Mouse (Mus musculus): ENCODE results near the gene Mlh1. TPM values are rescaled to one million over a fixed set of nuclear protein-coding genes. Genes with fewer than 3 reads are reported as not detected.
A peak's percentile ranks its signal among the peaks of the same experiment; 100 is the strongest.

Mlh1 gene
- total RNA-seq, 2 experiments from 2014 or later: 15.7 to 17.1 TPM

DNA sequence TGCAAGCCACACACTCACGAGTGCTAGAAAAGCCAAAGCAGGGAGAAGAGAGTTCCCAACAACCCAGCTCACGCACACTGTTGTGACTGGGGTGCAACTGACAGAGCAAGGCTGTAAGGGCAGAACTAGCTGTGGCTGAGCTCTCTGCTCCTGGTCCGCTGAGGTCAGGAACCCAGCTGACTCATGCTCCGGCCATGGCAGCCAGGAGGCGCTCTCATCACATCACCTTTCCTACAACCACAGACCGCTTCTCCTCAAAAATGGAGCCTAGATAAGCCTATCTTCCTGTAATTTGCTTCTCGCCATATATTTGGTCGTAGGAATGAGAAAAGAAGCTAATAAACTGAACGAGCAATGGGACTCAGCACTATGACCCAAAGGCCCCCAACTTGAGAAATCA lies 36.9 kb downstream of the Mlh1 start:
- DNase-seq (ENCODE audit: low spot score in 2 of 2): no peak
- peak; percentile 35 for TF ChIP-seq CTCF (conservative IDR thresholded peaks at IDR 0.05)
- no peak overlapping the region for H3K4me3 ChIP-seq
- no peak overlapping the region for H3K27ac ChIP-seq

DNA sequence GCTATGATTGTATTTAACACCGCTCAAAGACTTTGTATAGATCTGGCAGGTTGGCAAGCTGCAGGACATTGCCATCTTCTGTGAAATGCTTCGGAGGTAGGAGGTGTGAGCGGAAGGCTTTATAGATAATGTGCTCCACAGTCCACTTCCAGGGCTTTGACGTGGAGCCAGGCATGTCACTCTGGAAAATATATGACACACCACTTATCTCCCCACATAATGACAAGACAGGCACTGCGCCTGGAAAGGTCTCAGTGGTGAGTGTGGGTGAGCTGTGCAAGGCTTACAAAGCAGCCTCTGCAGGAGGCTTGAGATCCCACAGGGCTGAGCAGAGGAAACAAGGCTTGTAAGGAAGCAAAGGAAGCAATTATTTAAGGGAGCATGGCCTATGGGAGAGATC lies 43.1 kb downstream of the Mlh1 start:
- H3K27ac ChIP-seq: no peak overlapping the region
- no peak for TF ChIP-seq CTCF (conservative IDR thresholded peaks at IDR 0.05)
- DNase-seq (ENCODE audit: low spot score in 2 of 2): no peak
- H3K4me3 ChIP-seq: no peak overlapping the region

DNA sequence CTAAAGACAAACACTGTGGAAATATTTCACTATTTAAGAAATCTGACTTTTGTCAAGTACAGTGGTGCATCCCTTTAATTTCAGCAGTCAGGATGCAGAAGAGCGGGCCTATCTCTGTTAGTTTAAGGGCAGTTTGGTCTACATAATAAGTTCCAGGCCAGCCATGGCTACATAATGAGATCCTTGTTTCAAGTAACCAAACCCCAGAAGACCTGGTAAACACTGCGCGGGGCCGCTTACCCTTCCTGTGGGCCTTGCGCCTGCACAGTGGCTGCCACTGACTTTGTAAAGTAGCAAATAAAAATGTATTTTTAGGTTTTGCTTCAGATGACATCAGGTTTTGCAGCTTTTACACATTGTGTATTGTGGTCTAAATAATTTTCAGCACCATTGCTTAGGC lies 48.2 kb downstream of the Mlh1 start:
- Histone ChIP-seq H3K4me3 (no peak overlapping the region), H3K27ac (no peak overlapping the region)
- no peak for DNase-seq (ENCODE audit: low spot score in 2 of 2)
- no peak for TF ChIP-seq CTCF (conservative IDR thresholded peaks at IDR 0.05)

DNA sequence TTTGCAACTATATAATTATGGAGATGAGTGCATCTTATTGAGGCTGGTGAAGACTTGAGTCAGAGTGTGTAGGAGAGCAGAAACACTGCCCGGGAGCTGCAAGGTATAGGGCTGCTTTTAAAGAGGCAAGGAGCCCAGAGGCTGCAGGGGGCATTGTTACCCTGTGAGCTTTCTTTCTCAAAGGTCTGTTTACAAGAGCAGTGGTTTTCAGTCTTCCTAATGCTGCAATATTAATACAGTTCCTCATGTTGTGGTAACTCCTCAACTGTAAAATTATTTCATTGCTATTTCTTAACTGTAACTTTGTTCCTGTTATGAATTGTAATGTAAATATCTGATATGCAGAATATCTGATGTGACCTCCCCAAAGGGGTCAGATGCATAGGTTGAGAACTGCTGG lies 50.0 kb downstream of the Mlh1 start:
- no peak overlapping the region for H3K4me3 ChIP-seq
- no peak for DNase-seq (ENCODE audit: low spot score in 2 of 2)
- H3K27ac ChIP-seq: no peak overlapping the region
- TF ChIP-seq CTCF (conservative IDR thresholded peaks at IDR 0.05): no peak

DNA sequence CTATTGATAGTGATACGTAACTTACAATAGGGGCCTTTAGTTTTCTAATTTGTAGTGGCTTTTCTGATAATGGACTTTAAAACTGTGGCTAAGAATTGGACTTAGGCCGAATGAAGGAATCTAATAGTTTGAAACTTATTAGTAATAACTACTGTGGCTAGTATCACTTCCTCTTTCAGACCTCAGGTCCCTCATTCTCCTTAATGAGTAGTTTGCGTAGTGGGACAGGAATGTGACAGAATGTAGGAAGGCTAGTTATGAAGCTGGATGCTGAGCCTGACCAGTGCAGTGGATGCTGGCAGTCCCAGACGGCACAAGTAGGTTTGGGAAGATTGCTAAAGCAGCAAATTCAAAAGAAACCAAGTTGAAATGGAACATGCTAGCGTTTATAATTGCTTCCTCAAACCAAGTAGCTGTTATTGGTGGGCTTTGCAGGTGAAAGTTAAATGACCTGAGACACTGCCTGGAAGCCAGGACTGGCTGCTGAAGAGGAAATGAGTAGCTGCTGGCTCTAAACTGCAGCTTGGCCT lies 51.0 kb downstream of the Mlh1 start:
- DNase-seq (ENCODE audit: low spot score in 2 of 2): no peak
- no peak overlapping the region for H3K4me3 ChIP-seq
- no peak overlapping the region for H3K27ac ChIP-seq
- no peak for TF ChIP-seq CTCF (conservative IDR thresholded peaks at IDR 0.05)

DNA sequence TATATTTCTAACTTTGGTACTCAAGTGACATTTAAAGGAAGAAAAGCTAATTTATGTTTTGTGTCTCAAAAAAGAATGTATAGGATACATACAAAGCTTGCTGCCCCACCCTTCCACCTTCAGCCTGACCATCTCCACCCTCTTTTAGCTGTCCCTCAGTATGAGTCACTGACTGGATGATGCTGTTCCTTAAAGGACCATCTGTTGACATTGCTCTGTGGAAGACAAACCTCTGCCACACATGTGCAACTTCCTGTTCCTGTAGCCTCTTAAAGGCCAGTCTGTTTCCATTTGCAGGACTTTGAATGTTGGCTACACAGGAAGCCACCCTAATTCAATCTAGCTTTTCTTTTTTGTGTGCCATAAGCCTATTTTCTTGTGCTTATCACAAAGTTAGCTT lies 55.2 kb downstream of the Mlh1 start:
- DNase-seq (ENCODE audit: low spot score in 2 of 2): no peak
- Histone ChIP-seq H3K4me3 (no peak overlapping the region), H3K27ac (no peak overlapping the region)
- TF ChIP-seq CTCF (conservative IDR thresholded peaks at IDR 0.05): no peak

DNA sequence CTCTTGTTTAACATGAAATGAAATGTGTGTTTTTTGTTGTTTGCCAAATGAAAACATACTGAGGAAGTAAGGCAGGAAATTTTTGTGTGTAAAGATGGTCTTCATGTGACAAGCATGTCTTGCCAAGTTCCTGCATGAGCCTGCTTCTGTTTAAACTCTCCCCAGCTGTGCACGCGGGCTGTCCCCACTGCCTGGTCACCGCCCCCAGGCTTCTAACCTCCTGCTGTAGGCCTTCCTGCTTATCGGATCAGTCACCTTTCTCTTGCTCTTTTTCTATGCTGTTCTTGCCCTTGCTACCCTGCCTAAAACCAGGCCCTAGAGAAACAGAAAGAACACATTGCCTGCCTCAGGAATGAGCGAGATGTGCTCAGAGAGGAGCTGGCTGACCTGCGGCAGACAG lies 58.1 kb downstream of the Mlh1 start:
- TF ChIP-seq CTCF (conservative IDR thresholded peaks at IDR 0.05): no peak
- DNase-seq (ENCODE audit: low spot score in 2 of 2): no peak
- no peak overlapping the region for H3K4me3 ChIP-seq
- peak overlapping the region; percentile 3; the same call in 1 of the 2 replicates for H3K27ac ChIP-seq

DNA sequence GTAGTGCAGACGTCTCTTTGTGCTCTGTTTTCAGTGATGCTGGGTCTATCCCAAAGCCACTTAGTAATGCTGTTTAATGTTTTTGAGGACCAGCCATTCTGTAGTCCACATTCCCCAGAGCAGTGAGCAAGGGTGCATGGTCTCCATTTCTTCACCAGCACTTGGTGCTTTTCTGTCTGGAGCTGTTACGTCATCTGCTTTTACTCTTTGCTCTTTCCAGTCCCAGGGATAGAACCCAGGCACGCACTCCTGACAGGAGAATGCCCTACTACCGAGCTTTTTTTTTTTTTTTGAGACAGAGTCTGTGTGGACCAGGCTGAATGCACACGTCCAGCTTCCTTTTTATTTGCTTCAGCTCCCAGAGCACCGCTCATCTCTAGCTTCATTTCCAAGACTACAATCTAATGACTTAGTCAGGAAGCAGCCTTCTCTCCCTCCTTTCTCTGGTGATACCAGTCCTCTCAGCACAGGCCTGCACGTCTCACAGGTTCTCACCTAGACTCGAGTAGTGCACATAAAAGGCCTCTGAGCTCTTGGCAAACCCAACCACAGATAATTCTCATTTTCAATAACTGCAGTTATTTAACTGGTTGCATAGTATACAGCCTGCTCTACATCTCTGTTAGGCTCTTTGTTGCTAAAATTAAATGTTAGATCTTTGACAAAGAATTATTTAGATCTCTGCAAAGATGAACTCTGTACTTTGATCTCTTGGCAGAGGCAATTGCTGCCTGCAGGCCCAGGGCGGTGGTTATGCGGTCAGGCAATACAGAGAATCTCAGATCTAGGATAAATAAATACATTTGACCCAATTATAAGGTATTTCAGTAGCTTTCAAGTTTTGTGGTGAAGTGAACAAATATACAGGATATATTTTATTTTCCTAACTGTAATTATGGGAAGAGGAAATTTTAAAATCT lies 60.2 kb downstream of the Mlh1 start:
- DNase-seq (ENCODE audit: low spot score in 2 of 2): no peak
- Histone ChIP-seq H3K27ac (no peak overlapping the region), H3K4me3 (no peak overlapping the region)
- no peak for TF ChIP-seq CTCF (conservative IDR thresholded peaks at IDR 0.05)

DNA sequence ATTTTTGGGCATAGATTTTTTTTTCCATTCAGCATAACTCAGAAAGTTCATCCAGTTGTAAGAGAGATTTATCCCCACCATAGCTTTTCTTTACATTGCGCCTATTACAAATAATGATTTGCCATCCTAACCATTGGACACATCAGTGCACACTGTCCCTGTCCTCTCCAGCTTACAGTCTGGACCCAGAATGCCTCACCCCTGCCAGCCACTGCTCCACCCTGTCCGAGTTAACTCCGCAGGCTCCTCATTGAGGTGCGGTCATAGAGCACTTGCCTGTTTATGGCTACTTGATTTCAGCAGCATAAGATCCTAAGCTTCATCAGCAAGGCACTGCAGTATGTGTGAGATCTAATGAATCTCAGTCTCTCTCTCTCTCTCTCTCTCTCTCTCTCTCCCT lies 61.2 kb downstream of the Mlh1 start:
- Histone ChIP-seq H3K4me3 (no peak overlapping the region), H3K27ac (no peak overlapping the region)
- DNase-seq (ENCODE audit: low spot score in 2 of 2): no peak
- TF ChIP-seq CTCF (conservative IDR thresholded peaks at IDR 0.05): no peak

DNA sequence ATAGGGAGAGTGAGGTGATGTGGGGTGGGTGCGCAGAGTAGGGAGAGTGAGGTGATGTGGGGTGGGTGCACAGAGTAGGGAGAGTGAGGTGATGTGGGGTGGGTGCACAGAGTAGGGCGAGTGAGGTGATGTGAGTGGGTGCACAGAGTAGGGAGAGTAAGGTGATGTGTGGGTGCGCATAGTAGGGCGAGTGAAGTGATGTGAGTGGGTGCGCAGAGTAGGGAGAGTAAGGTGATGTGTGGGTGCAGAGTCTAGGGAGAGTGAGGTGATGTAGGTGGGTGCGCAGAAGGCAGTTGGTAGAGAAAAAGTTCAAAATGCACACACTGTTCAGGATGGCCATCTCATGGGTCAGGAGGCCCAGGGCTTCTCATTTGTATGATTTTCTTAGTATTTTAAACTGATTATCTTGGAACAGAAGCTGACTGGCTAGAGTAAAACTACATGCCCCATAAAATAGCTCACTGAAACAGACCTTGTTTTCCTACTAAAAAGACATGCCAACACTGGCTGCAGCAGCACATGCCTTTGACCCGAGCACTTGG lies 62.4 kb downstream of the Mlh1 start:
- TF ChIP-seq CTCF (conservative IDR thresholded peaks at IDR 0.05): no peak
- no peak for DNase-seq (ENCODE audit: low spot score in 2 of 2)
- H3K4me3 ChIP-seq: no peak overlapping the region

DNA sequence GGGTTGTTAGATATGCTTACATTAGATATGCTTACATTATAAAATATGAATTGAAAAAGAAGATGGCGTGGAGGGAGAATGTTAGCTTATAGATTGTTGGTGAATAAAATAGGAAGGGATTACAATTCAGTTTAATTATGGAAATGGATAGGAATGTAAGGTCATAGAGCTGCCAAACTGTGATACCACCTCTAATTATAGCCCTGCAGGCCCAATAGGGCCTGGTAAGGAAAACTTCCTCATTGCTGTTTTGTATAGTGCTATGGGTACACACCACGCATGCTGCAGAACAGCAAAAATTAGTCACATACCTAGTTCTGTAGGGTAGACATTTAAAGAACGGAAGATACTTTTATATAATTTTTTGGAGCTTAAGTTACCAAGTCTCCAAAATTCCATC lies 63.4 kb downstream of the Mlh1 start:
- H3K4me3 ChIP-seq: no peak overlapping the region
- DNase-seq (ENCODE audit: low spot score in 2 of 2): no peak
- H3K27ac ChIP-seq: no peak overlapping the region
- no peak for TF ChIP-seq CTCF (conservative IDR thresholded peaks at IDR 0.05)

More for the DNA sequence above, 62.4 kb downstream of the Mlh1 start:
- no peak overlapping the region for H3K27ac ChIP-seq

DNA sequence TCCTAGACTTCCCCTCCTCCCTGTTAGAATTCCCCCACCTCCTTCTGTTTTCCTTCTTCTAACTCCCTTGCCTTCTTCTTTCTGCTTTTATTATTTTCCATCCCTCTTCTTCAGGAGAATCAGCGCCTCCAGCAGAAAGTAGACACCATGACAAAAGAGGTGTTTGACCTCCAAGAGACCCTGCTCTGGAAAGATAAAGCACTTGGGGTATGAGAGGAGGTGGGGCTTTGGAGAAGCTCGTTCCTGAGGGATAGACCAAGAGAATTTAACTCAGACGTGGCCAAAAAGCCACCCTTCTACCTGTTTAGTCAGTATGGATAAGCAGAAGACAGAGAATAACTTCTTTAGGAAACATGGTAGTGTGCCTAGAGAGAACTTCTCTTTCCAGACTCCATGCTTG lies 63.9 kb downstream of the Mlh1 start:
- Histone ChIP-seq H3K4me3 (no peak overlapping the region), H3K27ac (no peak overlapping the region)
- TF ChIP-seq CTCF (conservative IDR thresholded peaks at IDR 0.05): no peak
- DNase-seq (ENCODE audit: low spot score in 2 of 2): no peak

DNA sequence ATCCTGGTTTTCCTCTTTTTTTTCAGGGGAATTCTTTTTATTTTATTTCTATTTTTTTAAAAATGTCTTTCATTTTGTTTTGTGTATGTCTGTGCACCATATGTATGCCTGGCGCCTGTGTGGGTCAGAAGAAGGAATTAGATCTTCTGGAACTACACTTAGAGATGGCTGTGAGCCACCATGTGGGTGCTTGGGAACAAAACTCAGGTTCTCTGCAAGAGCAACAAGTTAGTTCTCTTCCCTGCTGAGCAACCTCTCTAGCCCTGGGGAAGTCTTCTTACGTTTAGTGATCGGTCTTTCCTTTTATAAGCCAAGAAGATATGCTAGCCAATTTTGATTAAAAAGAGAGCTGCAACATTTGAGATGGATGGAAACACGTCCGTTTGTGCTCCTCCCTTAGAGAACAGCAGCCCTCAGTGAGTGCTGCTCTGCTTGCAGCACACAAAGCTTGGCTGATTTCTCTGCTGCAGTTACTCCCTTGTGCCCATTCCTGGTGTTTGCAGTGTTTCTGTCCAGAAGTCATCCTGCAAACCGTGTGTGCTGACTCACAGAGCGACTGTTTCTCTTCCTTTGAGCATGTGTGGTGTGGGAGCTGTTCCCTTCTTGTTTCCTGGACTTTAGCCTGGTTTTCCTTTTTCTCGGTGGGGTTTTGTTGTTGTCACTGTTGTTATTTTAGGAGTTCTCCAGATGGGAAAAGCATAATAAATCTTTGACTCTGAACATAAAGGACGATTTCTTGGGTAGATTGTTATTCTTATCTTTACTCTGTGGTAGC lies 66.8 kb downstream of the Mlh1 start:
- TF ChIP-seq CTCF (conservative IDR thresholded peaks at IDR 0.05): no peak
- peak; percentile 36 to 63 for DNase-seq (ENCODE audit: low spot score in 2 of 2)
- H3K4me3 ChIP-seq: no peak overlapping the region
- H3K27ac ChIP-seq: peak overlapping the region; percentile 84
